Comparison of ENCODE assay signal across 8 mouse cellular contexts in genomic region chr15:98180567-98181131, GRCm38 (mm10). TPM values are rescaled to one million over a fixed set of nuclear protein-coding genes. Genes with fewer than 3 reads are reported as not detected.
DNase-seq lines count a peak whose midpoint lies in the region; ATAC-seq and TF ChIP-seq lines count a peak whose summit lies in the region.

No protein-coding gene starts in this region.

- H3K4me3 ChIP-seq in heart, embryonic 12.5 days, result peak overlapping the region; percentile 45
- H3K4me3 ChIP-seq in ES-E14 (ENCODE audit: insufficient read depth in 1 of 2, low read depth in 1 of 2, low read length in 2 of 2, poor library complexity in 1 of 2, severe bottlenecking in 1 of 2), result peak overlapping the region; percentile 49 to 78
- H3K4me3 ChIP-seq in forebrain, embryonic 15.5 days, result peak overlapping the region; percentile 60
- peak overlapping the region; percentile 59 for H3K4me3 ChIP-seq in liver, embryonic 16.5 days (ENCODE audit: low read depth, low read length)

- WGBS in heart, embryonic 12.5 days, result 8% methylated on average over 26 of the region's 26 CpGs
- WGBS in forebrain, embryonic 15.5 days, result 2% methylated on average over 26 of the region's 26 CpGs
- 10% methylated on average over 26 of the region's 26 CpGs for WGBS in liver, embryonic 16.5 days (ENCODE audit: insufficient replicate concordance)

- H3K27ac ChIP-seq in heart, embryonic 12.5 days (ENCODE audit: poor library complexity, severe bottlenecking), result peak overlapping the region; percentile 84
- H3K27ac ChIP-seq in ES-E14 (ENCODE audit: insufficient read depth, low read depth, low read length, poor library complexity, severe bottlenecking), result no peak overlapping the region
- peak overlapping the region; percentile 68; the same call in 1 of the 2 replicates for H3K27ac ChIP-seq in forebrain, embryonic 15.5 days (replicated peaks)
- no peak overlapping the region for H3K27ac ChIP-seq in liver, embryonic 16.5 days (ENCODE audit: low read length)

- peaks cover 10% of the 10 kb centered on the region for H3K4me1 ChIP-seq in heart, embryonic 12.5 days (replicated peaks)
- 0 out of 4 replicates have a peak, but pooled peaks cover 0 to 2% of the 10 kb centered on the region in 2 experiments for H3K4me1 ChIP-seq in ES-E14 (ENCODE audit: control insufficient read depth in 2 of 2, insufficient read depth in 2 of 2, low read length in 2 of 2, poor library complexity in 1 of 2)
- peaks cover 9% of the 10 kb centered on the region for H3K4me1 ChIP-seq in forebrain, embryonic 15.5 days
- peaks cover 8% of the 10 kb centered on the region for H3K4me1 ChIP-seq in liver, embryonic 16.5 days (ENCODE audit: control insufficient read depth, low read depth, low read length)

- peaks cover 6% of the 10 kb centered on the region; the same call in 1 of the 2 replicates for H3K27me3 ChIP-seq in heart, embryonic 12.5 days (replicated peaks)
- no peaks in the 10 kb centered on the region for H3K27me3 ChIP-seq in forebrain, embryonic 15.5 days
- H3K27me3 ChIP-seq in liver, embryonic 16.5 days (ENCODE audit: control insufficient read depth, insufficient read depth, low read depth, low read length), result peaks cover 12% of the 10 kb centered on the region

- H3K4me2 ChIP-seq in heart, embryonic 12.5 days, result peak overlapping the region; percentile 69
- H3K4me2 ChIP-seq in forebrain, embryonic 15.5 days (replicated peaks), result peak overlapping the region; percentile 53
- H3K4me2 ChIP-seq in liver, embryonic 16.5 days (ENCODE audit: low read depth, low read length), result peak overlapping the region; percentile 80

- no peak for DNase-seq in heart, adult 9 months (ENCODE audit: low spot score in 2 of 2)
- no peak for DNase-seq in ES-E14 (ENCODE audit: low read depth, low spot score)
- no peak for DNase-seq in T-cell, adult 2 months (ENCODE audit: low spot score)
- DNase-seq in urinary bladder, postnatal 25 days (ENCODE audit: low spot score), result no peak
- DNase-seq in layer of hippocampus, adult 18-20 months (ENCODE audit: low spot score in 2 of 2), result no peak

- peak overlapping the region; percentile 58 for H3K9ac ChIP-seq in heart, embryonic 12.5 days
- H3K9ac ChIP-seq in ES-E14 (ENCODE audit: insufficient read depth, low read depth, low read length, poor library complexity, severe bottlenecking), result peak overlapping the region; percentile 53; the same call in 1 of the 2 replicates
- H3K9ac ChIP-seq in forebrain, embryonic 15.5 days (replicated peaks), result peak overlapping the region; percentile 51
- H3K9ac ChIP-seq in liver, embryonic 16.5 days (ENCODE audit: low read depth, low read length), result no peak overlapping the region

- no peaks in the 10 kb centered on the region for H3K36me3 ChIP-seq in heart, embryonic 12.5 days
- no peaks in the 10 kb centered on the region for H3K36me3 ChIP-seq in ES-E14 (ENCODE audit: control insufficient read depth, insufficient read depth, low read length, poor library complexity, severe bottlenecking)
- no peaks in the 10 kb centered on the region for H3K36me3 ChIP-seq in forebrain, embryonic 15.5 days
- no peaks in the 10 kb centered on the region for H3K36me3 ChIP-seq in liver, embryonic 16.5 days (ENCODE audit: control insufficient read depth, insufficient read depth)

- no peaks in the 10 kb centered on the region for H3K9me3 ChIP-seq in heart, embryonic 12.5 days (replicated peaks)
- H3K9me3 ChIP-seq in ES-E14 (ENCODE audit: control insufficient read depth, insufficient read depth, low read depth, low read length), result no peaks in the 10 kb centered on the region
- H3K9me3 ChIP-seq in forebrain, embryonic 15.5 days, result no peaks in the 10 kb centered on the region
- no peaks in the 10 kb centered on the region for H3K9me3 ChIP-seq in liver, embryonic 16.5 days (replicated peaks; ENCODE audit: control insufficient read depth, low read length)

- no peak for ATAC-seq in heart, embryonic 12.5 days (ENCODE audit: insufficient number of reproducible peaks, low FRiP score)
- peak; percentile 16; the same call in 1 of the 2 replicates for ATAC-seq in forebrain, embryonic 15.5 days (replicated peaks)
- no peak for ATAC-seq in liver, embryonic 16.5 days (ENCODE audit: low read depth)

- in situ Hi-C loops in ES-E14 (cut with MboI; ENCODE audit: low sequenced_read_pairs in 2 of 2, unreplicated experiment in 2 of 2), result no loop called here

TF ChIP-seq in ES-E14, 5 proteins besides CTCF, POLR2A, EP300 and RAD21:
- TF ChIP-seq ZNF384 (IDR thresholded peaks at IDR 0.05; ENCODE audit: low read depth, low read length) (no peak), HCFC1 (IDR thresholded peaks at IDR 0.05; ENCODE audit: borderline replicate concordance, insufficient read depth, low read length) (no peak), CHD2 (IDR thresholded peaks at IDR 0.05; ENCODE audit: low read depth, low read length) (no peak), ZC3H11A (IDR thresholded peaks at IDR 0.05; ENCODE audit: borderline replicate concordance, low read depth, low read length) (no peak), MAFK (IDR thresholded peaks at IDR 0.05; ENCODE audit: insufficient read depth, low read depth, low read length) (no peak)

RNA-seq across cellular contexts. Expression of gene Ccdc184, which starts 13.7 kb away (rescaled TPM):
- 1.4 TPM in 2 replicates for polyA plus RNA-seq in heart, embryonic 12.5 days (2016; fragmentation: Nextera tagmentation; extraction: Ambion mirVana)
- total RNA-seq in ES-E14 (2012; rRNA removed), result 0.32 and 0.80 TPM in 2 replicates
- 31.2 and 39.1 TPM in 2 replicates for polyA plus RNA-seq in forebrain, embryonic 15.5 days (2015; fragmentation: Nextera tagmentation; extraction: Ambion mirVana)
- 0.07 TPM in 1 of 2 replicates, not detected in the other for polyA plus RNA-seq in liver, embryonic 16.5 days (2015; fragmentation: Nextera tagmentation; extraction: Ambion mirVana)
- total RNA-seq in layer of hippocampus, adult 18-20 months (2021), result 10 to 100 TPM; 11.7 to 12.7 TPM

RNA-seq across cellular contexts. Expression of gene Olfr288, which starts 14.7 kb away (rescaled TPM):
- not detected in 2 replicates for polyA plus RNA-seq in heart, embryonic 12.5 days (2016; fragmentation: Nextera tagmentation; extraction: Ambion mirVana)
- total RNA-seq in ES-E14 (2012; rRNA removed), result not detected in 2 replicates
- not detected in 2 replicates for polyA plus RNA-seq in forebrain, embryonic 15.5 days (2015; fragmentation: Nextera tagmentation; extraction: Ambion mirVana)
- not detected in 2 replicates for polyA plus RNA-seq in liver, embryonic 16.5 days (2015; fragmentation: Nextera tagmentation; extraction: Ambion mirVana)
- under 1 TPM in 1 of 2 experiments, not detected in 1; 0.68 TPM for total RNA-seq in layer of hippocampus, adult 18-20 months (2021)

RNA-seq across cellular contexts. Expression of gene Asb8, which starts 15.2 kb away (rescaled TPM):
- 76.2 and 78.9 TPM in 2 replicates for polyA plus RNA-seq in heart, embryonic 12.5 days (2016; fragmentation: Nextera tagmentation; extraction: Ambion mirVana)
- 9.0 and 12.5 TPM in 2 replicates for total RNA-seq in ES-E14 (2012; rRNA removed)
- polyA plus RNA-seq in forebrain, embryonic 15.5 days (2015; fragmentation: Nextera tagmentation; extraction: Ambion mirVana), result 45.0 and 45.1 TPM in 2 replicates
- 22.3 and 22.8 TPM in 2 replicates for polyA plus RNA-seq in liver, embryonic 16.5 days (2015; fragmentation: Nextera tagmentation; extraction: Ambion mirVana)
- total RNA-seq in layer of hippocampus, adult 18-20 months (2021), result 10 to 100 TPM; 53.7 to 54.8 TPM

RNA-seq across cellular contexts. Expression of gene Gm44579, which starts 40.1 kb away (rescaled TPM):
- polyA plus RNA-seq in heart, embryonic 12.5 days (2016; fragmentation: Nextera tagmentation; extraction: Ambion mirVana), result not detected in 2 replicates
- total RNA-seq in ES-E14 (2012; rRNA removed), result not detected in 2 replicates
- not detected in 2 replicates for polyA plus RNA-seq in forebrain, embryonic 15.5 days (2015; fragmentation: Nextera tagmentation; extraction: Ambion mirVana)
- polyA plus RNA-seq in liver, embryonic 16.5 days (2015; fragmentation: Nextera tagmentation; extraction: Ambion mirVana), result not detected in 2 replicates
- total RNA-seq in layer of hippocampus, adult 18-20 months (2021), result under 1 TPM in 1 of 2 experiments, not detected in 1; 0.25 TPM

RNA-seq across cellular contexts. Expression of gene Olfr287, which starts 40.2 kb away (rescaled TPM):
- polyA plus RNA-seq in heart, embryonic 12.5 days (2016; fragmentation: Nextera tagmentation; extraction: Ambion mirVana), result not detected in 2 replicates
- total RNA-seq in ES-E14 (2012; rRNA removed), result 0.16 TPM in 1 of 2 replicates, not detected in the other
- not detected in 2 replicates for polyA plus RNA-seq in forebrain, embryonic 15.5 days (2015; fragmentation: Nextera tagmentation; extraction: Ambion mirVana)
- not detected in 2 replicates for polyA plus RNA-seq in liver, embryonic 16.5 days (2015; fragmentation: Nextera tagmentation; extraction: Ambion mirVana)
- 1 to 10 TPM; 4.4 to 5.1 TPM for total RNA-seq in layer of hippocampus, adult 18-20 months (2021)

Comparison
In these comparisons a context has a peak if more than half of its experiments do, and no peak if none do; other contexts are left out.
1. H3K27ac ChIP-seq: peak in heart, embryonic 12.5 days (single experiment) and forebrain, embryonic 15.5 days (single experiment); none in ES-E14 (single experiment) and liver, embryonic 16.5 days (single experiment).
2. RNA of gene Ccdc184, which starts 13.7 kb away (polyA plus RNA-seq): 31.2 to 39.1 TPM in forebrain, embryonic 15.5 days; 1.4 TPM in heart, embryonic 12.5 days and 0.07 TPM in liver, embryonic 16.5 days; every median in the first group is over 10 times any median in the second.
3. Peak in every context shown above with its lines, with median percentiles within 50 percentile points of each other: H3K4me2 ChIP-seq and H3K4me3 ChIP-seq.